In the genomic region with DNA sequence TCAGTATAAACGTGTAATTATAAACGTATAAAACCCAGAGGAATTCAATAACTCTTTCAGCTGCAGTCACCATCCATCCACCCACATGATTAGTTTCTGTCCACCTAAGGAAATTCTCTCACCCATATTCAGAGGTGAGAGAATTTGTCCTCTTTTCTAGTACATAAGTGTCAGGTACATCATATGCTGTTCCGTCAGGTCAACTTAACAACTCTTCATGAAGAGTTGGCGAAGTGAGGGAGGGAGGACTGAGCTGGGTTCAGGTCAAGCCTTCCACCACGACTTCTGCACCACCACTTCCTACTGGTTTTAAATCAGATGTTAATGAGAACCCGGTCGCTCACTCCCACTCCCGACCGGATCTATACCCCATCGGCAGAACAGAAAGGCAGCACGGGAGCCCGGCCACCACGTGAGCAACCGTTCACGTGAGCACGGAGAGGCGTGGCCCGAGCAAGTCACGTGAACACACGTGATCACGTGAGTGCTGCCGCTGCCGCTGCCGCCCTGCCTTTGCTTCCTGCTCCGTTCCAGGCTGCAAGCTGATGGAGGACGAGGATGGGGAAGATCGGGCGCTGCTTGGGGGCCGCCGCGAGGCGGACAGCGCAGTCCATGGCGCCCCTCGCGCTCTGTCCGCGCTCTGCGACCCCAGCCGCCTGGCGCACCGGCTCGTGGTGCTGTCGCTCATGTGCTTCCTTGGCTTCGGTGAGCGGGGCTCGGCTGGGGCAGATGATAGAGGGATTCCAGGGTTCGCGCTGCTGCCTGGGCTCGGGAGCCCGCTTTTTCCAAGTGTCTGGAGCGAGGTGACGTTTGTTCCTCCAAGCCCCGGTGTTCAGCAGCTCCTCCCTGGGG, we compare ENCODE assay signal across 8 mouse cellular contexts. TPM values are rescaled to one million over a fixed set of nuclear protein-coding genes. Genes with fewer than 3 reads are reported as not detected.
A peak's percentile ranks its signal among the peaks of the same experiment; 100 is the strongest.
DNase-seq lines count a peak whose midpoint lies in the region; ATAC-seq and TF ChIP-seq lines count a peak whose summit lies in the region.

TSS of gene Mfsd1 (plus strand) at position 469 of the 852 bp plus-strand sequence.

- H3K36me3 ChIP-seq in MEL (ENCODE audit: control insufficient read depth in 1 of 2, insufficient read depth in 2 of 2, low read length in 2 of 2) = peaks cover 0 to 18% of the 10 kb centered on the region in 2 experiments; a peak in 2 of 4 replicates
- no peaks in the 10 kb centered on the region; the same call in 1 of the 2 replicates for H3K36me3 ChIP-seq in forebrain, postnatal 0 days (ENCODE audit: insufficient read depth)
- no peaks in the 10 kb centered on the region for H3K36me3 ChIP-seq in lung, embryonic 16.5 days (ENCODE audit: control insufficient read depth, insufficient read depth, low read length)

- H3K79me2 ChIP-seq in MEL (ENCODE audit: control insufficient read depth, insufficient read depth, low read length, poor library complexity) = peaks cover 6% of the 10 kb centered on the region

- peak; percentile 96 for DNase-seq in MEL (ENCODE audit: low read depth, low spot score)
- DNase-seq in cerebellum, adult 2 months = peak; percentile 83 to 85
- peak; percentile 97 for DNase-seq in forebrain, postnatal 0 days
- peak; percentile 89 for DNase-seq in heart, postnatal 4 days
- DNase-seq in layer of hippocampus, adult 8-10 months (ENCODE audit: low spot score in 2 of 2) = peak; percentile 86 to 89
- DNase-seq in ovary, postnatal 10 days (ENCODE audit: low spot score) = peak; percentile 67
- peak; percentile 78 to 80 for DNase-seq in thymus, postnatal 10 days (ENCODE audit: low spot score in 2 of 2)

- peaks cover 0 to 10% of the 10 kb centered on the region in 2 experiments; a peak in 2 of 4 replicates for H3K4me1 ChIP-seq in MEL (ENCODE audit: control insufficient read depth in 1 of 2, insufficient read depth in 2 of 2, low read length in 2 of 2)
- H3K4me1 ChIP-seq in cerebellum, adult 2 months (ENCODE audit: control insufficient read depth, insufficient read depth, low read length) = no peaks in the 10 kb centered on the region
- H3K4me1 ChIP-seq in forebrain, postnatal 0 days (ENCODE audit: insufficient read depth) = peaks cover 10% of the 10 kb centered on the region; the same call in 1 of the 2 replicates
- peaks cover 7% of the 10 kb centered on the region for H3K4me1 ChIP-seq in lung, embryonic 16.5 days (replicated peaks; ENCODE audit: control insufficient read depth, insufficient read depth, low read length)

- peak within 1 kb of the TSS; percentile 86 for H3K4me2 ChIP-seq in forebrain, postnatal 0 days (ENCODE audit: low read depth)
- H3K4me2 ChIP-seq in lung, embryonic 16.5 days (ENCODE audit: low read depth, low read length) = peak within 1 kb of the TSS; percentile 68

- H3K9me3 ChIP-seq in MEL (replicated peaks; ENCODE audit: insufficient read depth, low read length) = no peaks in the 10 kb centered on the region
- no peaks in the 10 kb centered on the region for H3K9me3 ChIP-seq in forebrain, postnatal 0 days (ENCODE audit: low read length)
- no peaks in the 10 kb centered on the region for H3K9me3 ChIP-seq in lung, embryonic 16.5 days (ENCODE audit: control insufficient read depth, low read length)

- peak within 1 kb of the TSS; percentile 52 for H3K27ac ChIP-seq in MEL (ENCODE audit: control insufficient read depth, low read depth, low read length)
- no peak within 1 kb of the TSS for H3K27ac ChIP-seq in cerebellum, adult 2 months (ENCODE audit: insufficient read depth, low read length)
- peak within 1 kb of the TSS; percentile 73 for H3K27ac ChIP-seq in forebrain, postnatal 0 days (ENCODE audit: low read depth, low read length)
- H3K27ac ChIP-seq in lung, embryonic 16.5 days (ENCODE audit: low read length) = peak within 1 kb of the TSS; percentile 34; the same call in 1 of the 2 replicates

- TF ChIP-seq CTCF in MEL (IDR thresholded peaks at IDR 0.05 in 2 of 3, conservative IDR thresholded peaks at IDR 0.05 in 1 of 3; ENCODE audit: control insufficient read depth in 1 of 3, insufficient read depth in 1 of 3, low read depth in 2 of 3, low read length in 3 of 3, poor library complexity in 1 of 3, severe bottlenecking in 1 of 3) = no peak
- TF ChIP-seq CTCF in cerebellum, adult 2 months (IDR thresholded peaks at IDR 0.05; ENCODE audit: borderline replicate concordance, insufficient read depth, low read depth, low read length) = no peak
- peak; percentile 31; the same call in 1 of the 2 replicates for TF ChIP-seq CTCF in forebrain, postnatal 0 days (IDR thresholded peaks at IDR 0.05; ENCODE audit: low read depth)

- H3K9ac ChIP-seq in MEL (ENCODE audit: control insufficient read depth, low read depth, low read length, poor library complexity, severe bottlenecking) = peak within 1 kb of the TSS; percentile 82
- peak within 1 kb of the TSS; percentile 63 for H3K9ac ChIP-seq in forebrain, postnatal 0 days
- peak within 1 kb of the TSS; percentile 80 for H3K9ac ChIP-seq in lung, embryonic 16.5 days (ENCODE audit: low read length)

- peak; percentile 47 to 78; a peak in 3 of 4 replicates for TF ChIP-seq POLR2A in MEL (IDR thresholded peaks at IDR 0.05; ENCODE audit: control insufficient read depth in 1 of 2, insufficient read depth in 1 of 2, low read depth in 1 of 2, low read length in 2 of 2, poor library complexity in 1 of 2)
- peak; percentile 85 for TF ChIP-seq POLR2A in cerebellum, adult 2 months (IDR thresholded peaks at IDR 0.05; ENCODE audit: borderline replicate concordance, insufficient read depth, low read length)

- H3K4me3 ChIP-seq in MEL (ENCODE audit: control insufficient read depth in 1 of 2, insufficient read depth in 1 of 2, low read depth in 2 of 2, low read length in 2 of 2) = peak within 1 kb of the TSS; percentile 72 to 90
- peak within 1 kb of the TSS; percentile 61 for H3K4me3 ChIP-seq in cerebellum, adult 2 months (replicated peaks; ENCODE audit: insufficient read depth, low read depth, low read length)
- peak within 1 kb of the TSS; percentile 67 for H3K4me3 ChIP-seq in forebrain, postnatal 0 days (ENCODE audit: low read depth, low read length)
- H3K4me3 ChIP-seq in lung, embryonic 16.5 days (ENCODE audit: low read length) = peak within 1 kb of the TSS; percentile 82

- ATAC-seq in forebrain, postnatal 0 days = peak; percentile 94
- ATAC-seq in lung, embryonic 16.5 days (ENCODE audit: low read depth) = peak; percentile 94

- TF ChIP-seq EP300 in MEL (IDR thresholded peaks at IDR 0.05; ENCODE audit: low read depth in 1 of 2, low read length in 2 of 2) = peak in 1 of 2 experiments; percentile 38; a peak in 1 of 4 replicates

- H3K27me3 ChIP-seq in MEL (ENCODE audit: control insufficient read depth in 1 of 2, insufficient read depth in 2 of 2, low read length in 2 of 2) = no peaks in the 10 kb centered on the region
- H3K27me3 ChIP-seq in cerebellum, adult 2 months (ENCODE audit: control insufficient read depth, insufficient read depth, low read length) = no peaks in the 10 kb centered on the region
- H3K27me3 ChIP-seq in forebrain, postnatal 0 days (ENCODE audit: insufficient read depth, low read length) = no peaks in the 10 kb centered on the region
- no peaks in the 10 kb centered on the region for H3K27me3 ChIP-seq in lung, embryonic 16.5 days (ENCODE audit: control insufficient read depth, insufficient read depth, low read depth, low read length)

- WGBS in cerebellum, adult 2 months = 4% methylated on average over 54 of the region's 54 CpGs
- WGBS in forebrain, postnatal 0 days = 7% methylated on average over 51 of the region's 54 CpGs
- 4% methylated on average over 54 of the region's 54 CpGs for WGBS in lung, embryonic 16.5 days

- no peak for TF ChIP-seq RAD21 in MEL (IDR thresholded peaks at IDR 0.05; ENCODE audit: low read depth, low read length)

TF ChIP-seq in MEL, 35 proteins besides CTCF, POLR2A, EP300 and RAD21 (continues in another document):
- TF ChIP-seq RCOR1 (IDR thresholded peaks at IDR 0.05; ENCODE audit: low read depth, low read length) (no peak), GABPA (IDR thresholded peaks at IDR 0.05; ENCODE audit: low read depth, low read length) (no peak), MAX (IDR thresholded peaks at IDR 0.05; ENCODE audit: low read length) (peak; percentile 99), POLR2AphosphoS5 (IDR thresholded peaks at IDR 0.05; ENCODE audit: borderline replicate concordance, low read depth, low read length) (no peak), TAL1 (IDR thresholded peaks at IDR 0.05; ENCODE audit: low read length) (no peak), ZNF384 (IDR thresholded peaks at IDR 0.05; ENCODE audit: low read depth, low read length) (no peak), HCFC1 (IDR thresholded peaks at IDR 0.05; ENCODE audit: low read depth, low read length) (peak; percentile 88), ZMIZ1 (IDR thresholded peaks at IDR 0.05; ENCODE audit: low read depth, low read length) (0 out of 2 replicates have a peak, but pooled peaks have one; percentile 43), SMC3 (IDR thresholded peaks at IDR 0.05; ENCODE audit: low read depth, low read length) (no peak), UBTF (IDR thresholded peaks at IDR 0.05; ENCODE audit: borderline replicate concordance, insufficient read depth, low read depth, low read length) (no peak), USF2 (IDR thresholded peaks at IDR 0.05; ENCODE audit: borderline replicate concordance in 1 of 2, insufficient read depth in 1 of 2, low read depth in 1 of 2, low read length in 2 of 2) (peak; percentile 99 to 100), TCF12 (IDR thresholded peaks at IDR 0.05; ENCODE audit: low read depth, low read length) (0 out of 2 replicates have a peak, but pooled peaks have one; percentile 33), MEF2A (IDR thresholded peaks at IDR 0.05; ENCODE audit: extremely low read depth, insufficient replicate concordance, low read depth, low read length, poor library complexity, severe bottlenecking) (no peak), ETS1 (IDR thresholded peaks at IDR 0.05; ENCODE audit: low read depth, low read length) (peak; percentile 65), TBP (IDR thresholded peaks at IDR 0.05; ENCODE audit: low read depth, low read length) (peak; percentile 31; the same call in 1 of the 2 replicates), MYB (IDR thresholded peaks at IDR 0.05; ENCODE audit: low read depth, low read length) (no peak), MXI1 (IDR thresholded peaks at IDR 0.05; ENCODE audit: low read depth, low read length) (peak; percentile 89), ELF1 (IDR thresholded peaks at IDR 0.05; ENCODE audit: low read depth, low read length) (peak; percentile 75)

RNA-seq across cellular contexts. Expression of gene Mfsd1, which starts in this region (rescaled TPM):
- total RNA-seq in MEL (2012; rRNA removed) = 39.6 and 39.7 TPM in 2 replicates
- polyA plus RNA-seq in MEL (2012; ENCODE audit: insufficient read depth in 1 of 2, insufficient read length in 2 of 2, low read depth in 1 of 2, low replicate concordance in 2 of 2, missing spikeins in 1 of 2) = 10 to 100 TPM in 1 of 2 experiments, not detected in 1; 36.2 TPM
- 21.4 and 23.6 TPM in 2 replicates for polyA plus RNA-seq in cerebellum, adult 2 months (2012; rRNA removed)
- 22.6 and 27.1 TPM in 2 replicates for total RNA-seq in forebrain, postnatal 0 days (2014; rRNA removed)
- 27.3 and 29.0 TPM in 2 replicates for polyA plus RNA-seq in forebrain, postnatal 0 days (2015; fragmentation: Nextera tagmentation; extraction: Ambion mirVana)
- 10 to 100 TPM; 36.8 to 38.2 TPM for total RNA-seq in heart, postnatal 4 days (2021)
- 10 to 100 TPM; 38.6 to 63.2 (median 46.6) TPM for total RNA-seq in layer of hippocampus, adult 8-10 months (2022)
- polyA plus RNA-seq in lung, embryonic 16.5 days (2015; fragmentation: Nextera tagmentation; extraction: Ambion mirVana) = 54.5 and 55.5 TPM in 2 replicates
